Mouse (Mus musculus): ENCODE data around the gene Nhlrc2.

GRCm38 (mm10) chr19:56586320-56586719 lies 38.3 kb downstream of the Nhlrc2 start:
- TF ChIP-seq CTCF (IDR thresholded peaks at IDR 0.05; ENCODE audit: low read depth, low read length) (no peak), POLR2A (IDR thresholded peaks at IDR 0.05; ENCODE audit: insufficient read depth, low read length) (no peak)

Data from ES-Bruce4 (cell line).